Mouse (Mus musculus): ENCODE data around the gene S1pr4.

GRCm38 (mm10) chr10:81546788-81547571 is 47.0 kb upstream of the S1pr4 start:
- TF ChIP-seq CTCF (IDR thresholded peaks at IDR 0.05; ENCODE audit: borderline replicate concordance, control insufficient read depth, extremely low read depth, insufficient read depth, low read length, poor library complexity) (no peak), POLR2A (IDR thresholded peaks at IDR 0.05; ENCODE audit: control insufficient read depth, extremely low read depth, insufficient read depth, low read length, poor library complexity) (no peak)
